Comparison of ENCODE assay signal across 20 mouse cellular contexts in genomic region chr9:61679686-61680085, GRCm38 (mm10).
DNase-seq lines count a peak whose midpoint lies in the region; ATAC-seq and TF ChIP-seq lines count a peak whose summit lies in the region.
"Had no signal": no experiment of that assay in that cellular context is flagged by ENCODE, and none has a peak within 500 bp of the region (broad histone marks: within the 10 kb centered on the region; RNA-seq: fewer than 3 reads in every experiment).

No protein-coding gene starts in this region.

- no peak overlapping the region for H3K4me2 ChIP-seq in intestine, embryonic 15.5 days (replicated peaks)
- H3K4me2 ChIP-seq: heart, embryonic 11.5 days; hindbrain, embryonic 15.5 days; limb, embryonic 12.5 days; lung, embryonic 14.5 days; midbrain, embryonic 12.5 days; neural tube, embryonic 12.5 days; stomach, embryonic 15.5 days had no signal

- DNase-seq in T-cell, adult 2 months (ENCODE audit: low spot score): peak; percentile 89
- DNase-seq in thymus, adult 2 months: peak; percentile 66
- DNase-seq in cerebellum, postnatal 4 days (ENCODE audit: low spot score in 2 of 2): no peak
- no peak for DNase-seq in gastrocnemius, adult 2 months
- no peak for DNase-seq in heart, postnatal 14 days
- DNase-seq: cerebellum, postnatal 25 days; gastrocnemius, postnatal 10 days; lung, embryonic 14.5 days; retina, postnatal 1 day had no signal

- no peaks in the 10 kb centered on the region for H3K9me3 ChIP-seq in intestine, embryonic 15.5 days
- H3K9me3 ChIP-seq: hindbrain, embryonic 15.5 days; limb, embryonic 12.5 days; midbrain, embryonic 12.5 days; neural tube, embryonic 12.5 days; stomach, embryonic 15.5 days had no signal

- ATAC-seq in CD4-positive, CD25-positive, alpha-beta regulatory T cell, adult 4 months: peak; percentile 79
- peak; percentile 56 for ATAC-seq in monocyte, adult 5-6 weeks (replicated peaks; ENCODE audit: insufficient number of reproducible peaks, low FRiP score, low TSS enrichment, poor library complexity, severe bottlenecking)
- ATAC-seq in intestine, embryonic 15.5 days: no peak
- ATAC-seq: forebrain, embryonic 14.5 days had no signal

- no peaks in the 10 kb centered on the region for H3K27me3 ChIP-seq in thymus, adult 2 months (ENCODE audit: control insufficient read depth, insufficient read depth, low read length)
- H3K27me3 ChIP-seq in intestine, embryonic 15.5 days (replicated peaks): no peaks in the 10 kb centered on the region
- H3K27me3 ChIP-seq: hindbrain, embryonic 15.5 days; neural tube, embryonic 12.5 days; stomach, embryonic 15.5 days had no signal

- TF ChIP-seq POLR2A in thymus, adult 2 months (IDR thresholded peaks at IDR 0.05; ENCODE audit: control insufficient read depth, extremely low read depth, insufficient read depth, low read length, poor library complexity): no peak

- H3K9ac ChIP-seq in intestine, embryonic 15.5 days: no peak overlapping the region
- H3K9ac ChIP-seq: hindbrain, embryonic 15.5 days; limb, embryonic 12.5 days; lung, embryonic 14.5 days; midbrain, embryonic 12.5 days; neural tube, embryonic 12.5 days; stomach, embryonic 15.5 days had no signal

- H3K36me3 ChIP-seq in thymus, adult 2 months (ENCODE audit: control insufficient read depth, insufficient read depth, low read length): no peaks in the 10 kb centered on the region
- no peaks in the 10 kb centered on the region for H3K36me3 ChIP-seq in intestine, embryonic 15.5 days
- H3K36me3 ChIP-seq: hindbrain, embryonic 15.5 days; limb, embryonic 12.5 days; midbrain, embryonic 12.5 days; neural tube, embryonic 12.5 days; stomach, embryonic 15.5 days had no signal

- 12% methylated on average over 6 of the region's 6 CpGs for WGBS in thymus, adult 2 months
- WGBS in intestine, embryonic 15.5 days: 84% methylated on average over 6 of the region's 6 CpGs

- no peak for TF ChIP-seq CTCF in thymus, adult 2 months (IDR thresholded peaks at IDR 0.05; ENCODE audit: borderline replicate concordance, control insufficient read depth, extremely low read depth, insufficient read depth, low read length, poor library complexity)
- TF ChIP-seq CTCF in gastrocnemius, adult 2 months (IDR thresholded peaks at IDR 0.05): no peak

- intact Hi-C loops in gastrocnemius, adult 2 months (cut with DNase I): no loop called here
- intact Hi-C loops in heart, postnatal 14 days (cut with DNase I): no loop called here

- no peak overlapping the region for H3K4me3 ChIP-seq in thymus, adult 2 months (ENCODE audit: control insufficient read depth, insufficient read depth, low read length)
- no peak overlapping the region for H3K4me3 ChIP-seq in gastrocnemius, adult 2 months
- no peak overlapping the region for H3K4me3 ChIP-seq in intestine, embryonic 15.5 days (replicated peaks)
- H3K4me3 ChIP-seq: hindbrain, embryonic 15.5 days; limb, embryonic 12.5 days; midbrain, embryonic 12.5 days; neural tube, embryonic 12.5 days; stomach, embryonic 15.5 days had no signal

- H3K4me1 ChIP-seq in thymus, adult 2 months (replicated peaks; ENCODE audit: control insufficient read depth, insufficient read depth, low read length): peaks cover 66% of the 10 kb centered on the region
- peaks cover 8% of the 10 kb centered on the region; the same call in 1 of the 2 replicates for H3K4me1 ChIP-seq in intestine, embryonic 15.5 days (replicated peaks)
- H3K4me1 ChIP-seq: stomach, embryonic 15.5 days had no signal

- H3K27ac ChIP-seq in thymus, adult 2 months (ENCODE audit: control insufficient read depth, insufficient read depth, low read length): peak overlapping the region; percentile 2; the same call in 1 of the 2 replicates
- H3K27ac ChIP-seq in gastrocnemius, adult 2 months: no peak overlapping the region
- no peak overlapping the region for H3K27ac ChIP-seq in intestine, embryonic 15.5 days
- H3K27ac ChIP-seq: hindbrain, embryonic 15.5 days; kidney, postnatal 0 days; limb, embryonic 12.5 days; midbrain, embryonic 12.5 days; neural tube, embryonic 12.5 days; stomach, embryonic 15.5 days had no signal

Comparison
In these comparisons a context has a peak if more than half of its experiments do, and no peak if none do; other contexts are left out.
1. DNase-seq: peak in T-cell, adult 2 months (single experiment) and thymus, adult 2 months (single experiment); none in cerebellum, postnatal 4 days (0 of 2), gastrocnemius, adult 2 months (single experiment) and heart, postnatal 14 days (0 of 2).